Mouse (Mus musculus) cerebellum, postnatal 14 days (tissue): ENCODE results near the gene Arpc5.
"Not testable (repeated sequence)": the region's sequence is repeated elsewhere in the genome, so short reads cannot be mapped to it uniquely, and the experiment has no call there.

ENCODE experiments used
- DNase-seq, 2 experiments: peaks; one replicate each; pipeline ENCODE4 v3.0.0; 2021; ENCODE audit warnings: mixed read lengths in 2 of 2

Gene Arpc5

GRCm38 (mm10) chr1:152766032-152766772, at the start of gene Arpc5, which contains the start of gene Rgl1:
TSS of gene Arpc5 (plus strand) at chr1:152766542.
TSS of gene Rgl1 (minus strand) at chr1:152766351.
- peak; percentile 99 for DNase-seq

GRCm38 (mm10) chr1:152717329-152717728, 49.0 kb upstream of the Arpc5 start:
- no peak for DNase-seq

GRCm38 (mm10) chr1:152718200-152718599, 48.1 kb upstream of the Arpc5 start:
- no peak for DNase-seq

- DNase-seq = no peak
These were observed 45.4 kb upstream of the Arpc5 start for GRCm38 (mm10) chr1:152720969-152721368.

GRCm38 (mm10) chr1:152721535-152722198, 44.7 kb upstream of the Arpc5 start:
- DNase-seq = no peak

GRCm38 (mm10) chr1:152724286-152724685, 42.1 kb upstream of the Arpc5 start:
- DNase-seq = no peak

GRCm38 (mm10) chr1:152726095-152726494, 40.2 kb upstream of the Arpc5 start:
- no peak for DNase-seq

- DNase-seq = no peak
These were observed 38.6 kb upstream of the Arpc5 start for GRCm38 (mm10) chr1:152727604-152728236.

- no peak for DNase-seq
These were observed 27.5 kb upstream of the Arpc5 start for GRCm38 (mm10) chr1:152738793-152739192.

GRCm38 (mm10) chr1:152739374-152739773, 27.0 kb upstream of the Arpc5 start:
- no peak for DNase-seq

- DNase-seq = no peak
These were observed 23.1 kb upstream of the Arpc5 start for GRCm38 (mm10) chr1:152743095-152743826.

GRCm38 (mm10) chr1:152746426-152746825, 19.9 kb upstream of the Arpc5 start:
- DNase-seq = peak; percentile 92 to 94

- no peak for DNase-seq
These were observed 17.1 kb upstream of the Arpc5 start for GRCm38 (mm10) chr1:152749276-152749675.

GRCm38 (mm10) chr1:152750312-152750965, 15.9 kb upstream of the Arpc5 start, which contains the start of gene Apobec4:
TSS of gene Apobec4 (plus strand) at chr1:152750551.
- DNase-seq = no peak

- no peak for DNase-seq
These were observed 4.6 kb upstream of the Arpc5 start for GRCm38 (mm10) chr1:152761791-152762190.

- DNase-seq = peak in 1 of 2 experiments; percentile 64
These were observed 734 bp downstream of the Arpc5 start for GRCm38 (mm10) chr1:152766804-152767748.

- DNase-seq = peak; percentile 93 to 95
These were observed 1.6 kb downstream of the Arpc5 start for GRCm38 (mm10) chr1:152767749-152768488.

- no peak for DNase-seq
These were observed 4.7 kb downstream of the Arpc5 start for GRCm38 (mm10) chr1:152771016-152771415.

- DNase-seq = not testable (repeated sequence)
These were observed 8.3 kb downstream of the Arpc5 start for GRCm38 (mm10) chr1:152774601-152775000.

- DNase-seq = peak; percentile 54 to 73
These were observed 12.9 kb downstream of the Arpc5 start for GRCm38 (mm10) chr1:152779071-152779737.
